Mouse (Mus musculus) forebrain, embryonic 11.5 days (tissue): ENCODE data around the gene A630095N17Rik. TPM values are rescaled to one million over a fixed set of nuclear protein-coding genes. Genes with fewer than 3 reads are reported as not detected.

ENCODE experiments used
- ATAC-seq: fragments of 200-750 bp; cut with Nextera tagmentation; replicated peaks from 2 replicates; pipeline ENCODE4 v1.8.0; 2017; ENCODE audit warnings: moderate TSS enrichment; ENCODE audit not compliant: low FRiP score
- DNase-seq: peaks from one replicate; pipeline ENCODE4 v3.0.0-alpha.2; 2017; ENCODE audit warnings: low spot score
- H3K27ac ChIP-seq: fragments of 300-500 bp; sonication (generic); 2 replicates; pipeline ENCODE4 v1.5.1; 2014; ENCODE audit warnings: low read depth, low read length
- H3K27me3 ChIP-seq: fragments of 300-500 bp; sonication (generic); 2 replicates; pipeline ENCODE4 v1.6.1; 2014; ENCODE audit warnings: mild to moderate bottlenecking, low read length, mixed read lengths; ENCODE audit not compliant: control insufficient read depth, insufficient read depth
- H3K36me3 ChIP-seq: fragments of 300-500 bp; sonication (generic); 2 replicates; pipeline ENCODE4 v1.6.1; 2014; ENCODE audit warnings: mild to moderate bottlenecking, low read length, moderate library complexity, mixed read lengths; ENCODE audit not compliant: control insufficient read depth, insufficient read depth
- H3K4me1 ChIP-seq: fragments of 300-500 bp; sonication (generic); replicated peaks from 2 replicates; pipeline ENCODE4 v1.6.1; 2014; ENCODE audit warnings: low read length, mixed read lengths; ENCODE audit not compliant: control insufficient read depth, insufficient read depth
- H3K4me2 ChIP-seq: fragments of 300-500 bp; sonication (generic); 2 replicates; pipeline ENCODE4 v1.6.1; 2014; ENCODE audit warnings: low read depth, mild to moderate bottlenecking, low read length, moderate library complexity, mixed read lengths; ENCODE audit not compliant: severe bottlenecking
- H3K4me3 ChIP-seq: fragments of 300-500 bp; sonication (generic); 2 replicates; pipeline ENCODE4 v1.5.1; 2014; ENCODE audit warnings: low read depth, low read length
- H3K9ac ChIP-seq: fragments of 300-500 bp; sonication (generic); 2 replicates; pipeline ENCODE4 v1.6.1; 2014; ENCODE audit warnings: low read length
- H3K9me3 ChIP-seq: fragments of 300-500 bp; sonication (generic); 2 replicates; pipeline ENCODE4 v1.6.1; 2016; ENCODE audit warnings: low read length, mixed read lengths; ENCODE audit not compliant: control insufficient read depth
- WGBS: fragments of 180-500 bp; shearing (Covaris S2); extraction: QIAGEN DNeasy Blood & Tissue Kit; methylation state at CpG from one replicate; pipeline ENCODE4 v1.1.7; 2014; 5-methylcytosine and 5-hydroxymethylcytosine counted together
- polyA plus RNA-seq: library from polyadenylated mRNA; unstranded; fragments of >200 nt; fragmentation: Nextera tagmentation; extraction: Ambion mirVana; gene quantifications from 2 replicates; pipeline ENCODE4 v1.2.1, GENCODE M21; 2014

A630095N17Rik gene
- polyA plus RNA-seq, 1 experiment from 2014 or later = not detected

DNA sequence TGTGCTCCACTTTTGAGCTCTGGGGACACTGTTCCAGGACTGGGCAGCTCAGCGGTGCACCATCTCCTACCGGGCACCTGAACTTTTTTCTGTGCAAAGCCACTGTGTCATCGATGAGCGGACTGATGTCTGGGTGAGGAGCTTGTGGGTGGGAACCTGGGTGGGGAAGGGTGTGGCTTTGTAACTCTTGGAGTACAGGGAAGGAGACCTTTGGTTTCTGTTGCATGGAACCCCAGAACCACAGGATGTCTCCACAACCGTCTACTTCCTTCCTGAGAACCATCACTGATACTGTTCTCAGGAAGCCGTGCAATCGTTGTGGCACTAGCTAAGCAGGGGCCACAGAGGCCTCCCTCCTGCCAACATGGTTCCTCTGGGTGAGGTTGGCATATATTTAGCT, 18.8 kb downstream of the A630095N17Rik start:
- H3K36me3 ChIP-seq = no peaks in the 10 kb centered on the region; the same call in 1 of the 2 replicates
- H3K27me3 ChIP-seq = peaks cover 14% of the 10 kb centered on the region
- H3K27ac ChIP-seq = no peak overlapping the region
- no peak overlapping the region for H3K9ac ChIP-seq
- ATAC-seq = no peak
- peaks cover 6% of the 10 kb centered on the region; the same call in 1 of the 2 replicates for H3K4me1 ChIP-seq
- H3K9me3 ChIP-seq = no peaks in the 10 kb centered on the region
- H3K4me3 ChIP-seq = no peak overlapping the region
- no peak for DNase-seq
- no peak overlapping the region for H3K4me2 ChIP-seq
- 89% methylated on average over 7 of the region's 7 CpGs for WGBS

DNA sequence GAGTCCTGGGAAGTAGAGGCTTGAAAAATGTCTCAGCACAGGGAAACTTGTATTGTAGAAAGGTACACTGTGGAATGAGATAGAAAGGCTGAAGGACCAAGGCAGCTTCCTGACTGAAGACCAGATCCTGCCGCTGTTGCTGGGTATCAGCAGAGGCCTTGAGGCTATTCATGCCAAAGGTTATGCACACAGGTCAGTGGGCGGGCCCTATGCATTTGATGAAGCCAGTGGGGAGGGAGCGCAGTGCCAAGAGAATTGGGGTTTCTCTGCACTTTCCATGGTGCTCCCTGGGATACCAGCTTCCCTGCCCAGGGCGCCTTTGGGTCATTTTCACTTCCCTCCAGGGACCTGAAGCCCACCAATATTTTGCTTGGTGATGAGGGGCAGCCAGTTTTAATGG, 19.4 kb downstream of the A630095N17Rik start:
- Histone ChIP-seq H3K4me2 (no peak overlapping the region), H3K27ac (no peak overlapping the region), H3K4me3 (no peak overlapping the region), H3K9me3 (no peaks in the 10 kb centered on the region), H3K27me3 (peaks cover 8% of the 10 kb centered on the region), H3K4me1 (peaks cover 6% of the 10 kb centered on the region; the same call in 1 of the 2 replicates), H3K36me3 (no peaks in the 10 kb centered on the region; the same call in 1 of the 2 replicates), H3K9ac (no peak overlapping the region)
- ATAC-seq (no peak), DNase-seq (no peak)
- WGBS = 90% methylated on average over 4 of the region's 4 CpGs

DNA sequence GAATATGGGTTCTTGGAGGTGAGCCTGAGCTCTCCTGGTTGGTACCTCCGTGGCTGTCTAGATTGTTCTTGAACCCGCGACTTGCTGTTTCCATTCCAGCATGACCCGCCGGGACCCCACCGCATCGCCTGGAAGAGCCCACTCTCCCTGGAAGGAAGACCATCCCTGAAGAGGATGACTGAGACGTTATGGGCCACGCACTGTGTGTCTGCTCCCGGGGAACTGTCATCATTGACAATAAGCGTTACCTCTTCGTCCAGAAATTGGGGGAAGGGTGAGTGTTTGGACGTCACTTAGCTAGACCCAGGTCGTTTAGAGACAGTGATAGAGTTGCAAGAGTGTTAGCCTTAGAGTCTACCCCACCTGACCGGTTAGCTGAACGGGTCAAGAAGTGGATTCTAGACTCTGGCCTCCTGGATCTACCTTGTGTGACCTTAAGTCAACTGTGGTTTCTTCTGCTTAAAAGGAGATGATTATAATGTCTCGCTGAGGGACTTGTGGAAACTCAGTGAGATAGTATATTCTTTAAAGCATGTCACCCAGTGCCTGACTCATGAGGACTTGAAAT, 20.7 kb downstream of the A630095N17Rik start:
- H3K27me3 ChIP-seq = no peaks in the 10 kb centered on the region
- H3K27ac ChIP-seq = no peak overlapping the region
- H3K4me3 ChIP-seq = peak overlapping the region; percentile 95
- 14% methylated on average over 17 of the region's 17 CpGs for WGBS
- no peaks in the 10 kb centered on the region; the same call in 1 of the 2 replicates for H3K36me3 ChIP-seq
- H3K9ac ChIP-seq = peak overlapping the region; percentile 89
- H3K9me3 ChIP-seq = no peaks in the 10 kb centered on the region
- peak overlapping the region; percentile 70 for H3K4me2 ChIP-seq
- DNase-seq (no peak), ATAC-seq (no peak)
- H3K4me1 ChIP-seq = peaks cover 6% of the 10 kb centered on the region; the same call in 1 of the 2 replicates

DNA sequence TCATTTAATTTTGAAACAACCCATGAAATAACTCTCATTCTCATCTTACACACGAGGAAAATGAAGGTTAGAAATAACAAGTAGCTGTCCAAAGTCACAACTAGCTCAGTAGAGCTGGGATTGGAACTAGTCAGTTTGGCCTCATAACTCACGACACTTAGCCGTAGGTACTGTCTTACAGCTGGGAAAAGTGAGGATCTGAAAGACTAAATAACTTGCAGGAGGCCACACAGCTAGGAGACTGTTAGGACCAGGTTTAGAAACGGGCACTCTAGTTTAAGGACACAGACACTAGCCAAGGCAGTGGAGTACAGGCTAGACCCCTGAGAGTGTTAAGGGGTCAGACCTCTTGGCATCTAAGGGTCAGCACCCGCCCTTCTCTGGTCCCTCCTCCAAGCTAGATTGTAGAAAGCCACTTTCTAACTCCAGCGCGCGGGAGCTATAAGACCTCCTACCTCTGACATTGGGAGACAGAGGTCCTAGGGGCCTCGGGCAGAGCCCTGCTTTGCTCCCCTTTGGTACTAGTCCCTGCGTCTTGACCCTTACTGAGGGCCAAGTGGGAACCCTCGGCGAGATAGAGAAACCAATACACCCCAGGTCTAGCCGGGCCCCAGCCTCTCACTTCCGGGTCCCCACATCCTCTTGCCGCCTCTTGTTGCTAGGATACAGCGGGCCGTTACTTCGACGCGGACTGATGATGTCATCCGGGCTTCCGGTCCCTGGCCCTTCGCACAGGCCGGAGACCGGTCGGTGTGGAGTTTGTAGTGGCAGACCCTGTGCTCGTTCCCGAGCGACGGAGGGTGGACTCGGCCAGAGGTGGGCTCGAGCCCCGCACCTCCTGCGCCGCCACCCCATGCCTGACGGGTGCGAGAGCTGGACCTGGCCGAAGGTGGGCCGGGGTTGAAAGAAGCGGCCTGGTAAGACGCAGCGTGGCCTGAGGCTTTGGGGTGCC, 21.5 kb downstream of the A630095N17Rik start, which contains the start of the genes Glb1l and Stk16:
TSS of gene Glb1l (minus strand) at position 678 of the 952 bp plus-strand sequence.
TSS of gene Stk16 (plus strand) at position 703 of the 952 bp plus-strand sequence.
- 7% methylated on average over 42 of the region's 42 CpGs for WGBS
- Histone ChIP-seq H3K9ac (peak within 1 kb of the TSS; percentile 89), H3K4me2 (peak within 1 kb of the TSS; percentile 70), H3K27ac (no peak within 1 kb of the TSS), H3K4me1 (peaks cover 6% of the 10 kb centered on the region; the same call in 1 of the 2 replicates), H3K4me3 (peak within 1 kb of the TSS; percentile 95), H3K36me3 (no peaks in the 10 kb centered on the region; the same call in 1 of the 2 replicates), H3K9me3 (no peaks in the 10 kb centered on the region), H3K27me3 (no peaks in the 10 kb centered on the region)
- DNase-seq (peak; percentile 97), ATAC-seq (peak; percentile 95)

DNA sequence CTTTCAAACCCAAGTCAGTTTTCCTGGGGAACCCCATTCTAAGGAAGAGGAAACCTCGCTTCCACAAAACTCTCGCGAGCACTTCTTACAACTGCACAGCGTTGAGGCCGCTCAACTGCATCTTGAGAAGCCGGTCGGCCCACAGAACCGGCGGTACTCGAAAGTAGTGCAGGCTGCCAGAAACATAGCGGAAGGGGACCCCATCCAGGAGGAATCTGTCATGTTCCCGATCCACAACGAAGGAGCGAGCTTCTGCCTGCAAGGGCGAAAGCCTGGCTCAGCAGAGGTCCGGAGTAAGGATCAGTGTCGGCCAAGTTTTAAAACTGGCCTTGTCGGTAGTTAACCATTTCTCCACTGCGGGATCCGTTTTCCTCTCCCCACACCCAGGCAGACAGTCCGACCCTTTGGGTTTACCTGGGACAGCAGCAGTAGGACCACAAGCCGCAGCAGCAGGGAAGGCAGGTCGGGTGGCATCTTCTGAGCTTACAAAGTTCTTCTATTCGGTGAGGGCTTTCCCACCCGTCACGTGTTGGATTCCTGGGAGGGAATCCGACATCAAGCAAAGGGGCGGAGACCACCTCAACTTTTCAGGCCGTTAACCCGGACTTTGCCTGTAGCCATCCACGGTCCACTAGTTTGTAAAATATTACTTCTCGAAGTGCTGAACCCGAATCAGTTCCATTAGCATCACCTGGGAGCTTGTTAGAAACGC, 22.8 kb downstream of the A630095N17Rik start:
- no peaks in the 10 kb centered on the region; the same call in 1 of the 2 replicates for H3K36me3 ChIP-seq
- no peak overlapping the region for H3K27ac ChIP-seq
- H3K9ac ChIP-seq = peak overlapping the region; percentile 61
- ATAC-seq (no peak), DNase-seq (no peak)
- no peaks in the 10 kb centered on the region for H3K27me3 ChIP-seq
- peak overlapping the region; percentile 30 for H3K4me3 ChIP-seq
- H3K4me1 ChIP-seq = peaks cover 6% of the 10 kb centered on the region; the same call in 1 of the 2 replicates
- WGBS = 14% methylated on average over 34 of the region's 34 CpGs
- no peaks in the 10 kb centered on the region for H3K9me3 ChIP-seq
- H3K4me2 ChIP-seq = peak overlapping the region; percentile 47

GRCm38 (mm10) chr1:75201236-75201635, 30.7 kb downstream of the A630095N17Rik start:
- Histone ChIP-seq H3K27me3 (no peaks in the 10 kb centered on the region), H3K4me2 (no peak overlapping the region), H3K9me3 (no peaks in the 10 kb centered on the region), H3K36me3 (no peaks in the 10 kb centered on the region; the same call in 1 of the 2 replicates), H3K27ac (no peak overlapping the region), H3K4me1 (no peaks in the 10 kb centered on the region), H3K9ac (no peak overlapping the region), H3K4me3 (no peak overlapping the region)
- DNase-seq (no peak), ATAC-seq (no peak)
- WGBS = 89% methylated on average over 1 of the region's 1 CpGs

DNA sequence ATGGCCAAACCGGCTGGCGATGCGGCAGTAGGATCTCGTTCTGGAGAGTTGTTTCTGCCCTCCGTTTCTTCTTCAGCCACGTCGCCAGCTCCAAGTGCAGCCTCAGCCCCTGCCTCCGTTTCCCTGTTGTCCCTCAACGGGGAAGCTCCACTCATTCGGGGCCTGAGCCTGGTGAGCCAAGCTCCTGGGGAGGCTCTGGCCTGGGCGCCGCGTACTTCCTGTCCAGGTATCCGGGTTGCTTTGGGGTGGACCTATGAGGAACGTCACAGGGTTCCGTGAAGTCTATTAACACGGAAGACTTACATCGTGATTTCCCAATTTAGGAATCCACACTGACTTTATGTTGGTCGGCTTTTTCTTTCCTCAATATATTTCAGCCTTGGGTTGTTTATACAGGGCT, 39.5 kb downstream of the A630095N17Rik start:
- DNase-seq = no peak
- under 1% methylated on average over 19 of the region's 19 CpGs for WGBS
- peaks cover 8% of the 10 kb centered on the region for H3K4me1 ChIP-seq
- ATAC-seq = no peak
- H3K36me3 ChIP-seq = no peaks in the 10 kb centered on the region; the same call in 1 of the 2 replicates
- H3K27ac ChIP-seq = peak overlapping the region; percentile 68
- peak overlapping the region; percentile 75 for H3K4me3 ChIP-seq
- peak overlapping the region; percentile 99 for H3K4me2 ChIP-seq
- peak overlapping the region; percentile 80 for H3K9ac ChIP-seq
- no peaks in the 10 kb centered on the region for H3K27me3 ChIP-seq
- H3K9me3 ChIP-seq = no peaks in the 10 kb centered on the region
